Mouse (Mus musculus) yolk sac, embryonic 10.5 days (tissue): ENCODE measurements at regions not wholly inside any gene's neighbourhood (a gene's known extent, or its start where the extent isn't known, plus 50 kb on each side); places are given as distances from the start of the nearest gene placed in this dataset.

ENCODE experiments used
- DNase-seq: peaks from one replicate; pipeline ENCODE4 v3.0.0-alpha.2; 2017; ENCODE audit warnings: low spot score

DNA sequence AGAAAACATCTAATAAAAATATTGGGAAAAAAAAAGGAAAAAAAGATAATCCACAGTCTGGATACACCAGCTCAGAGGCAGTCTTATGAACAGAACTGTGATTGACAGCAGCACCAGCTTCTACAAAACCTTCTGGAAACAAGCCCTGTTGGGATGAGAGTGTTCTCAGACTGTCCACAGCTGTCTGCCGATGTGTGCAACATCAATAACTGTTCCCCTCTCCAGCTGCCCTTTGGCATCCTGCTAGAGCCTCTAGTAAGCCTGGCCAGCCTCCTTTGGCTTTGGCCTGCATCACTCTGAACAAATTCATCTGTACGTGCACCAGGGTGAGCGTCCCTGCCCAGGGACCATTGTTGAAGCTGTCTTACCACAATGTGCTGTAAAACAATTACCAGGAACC lies 137.0 kb upstream of the Irs2 start:
- no peak for DNase-seq

DNA sequence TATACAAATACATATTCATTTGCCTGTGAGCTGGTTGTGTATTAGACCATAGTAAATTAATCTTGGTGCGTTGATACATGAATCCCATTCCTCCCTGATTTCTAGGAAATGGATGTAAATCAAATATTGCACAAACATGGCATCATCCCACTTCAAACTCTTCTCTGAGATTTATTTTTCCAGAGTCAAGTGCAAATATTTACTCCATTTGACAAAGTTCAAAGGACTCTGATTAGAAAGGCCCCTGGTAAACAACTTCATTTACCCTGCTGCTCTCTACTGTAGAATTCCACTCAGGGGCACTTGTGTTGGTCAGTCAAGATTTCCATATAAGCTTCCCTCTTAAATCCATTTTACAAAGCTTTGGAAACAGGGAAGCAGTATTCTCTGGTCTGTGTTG lies 132.3 kb upstream of the Irs2 start:
- no peak for DNase-seq

DNA sequence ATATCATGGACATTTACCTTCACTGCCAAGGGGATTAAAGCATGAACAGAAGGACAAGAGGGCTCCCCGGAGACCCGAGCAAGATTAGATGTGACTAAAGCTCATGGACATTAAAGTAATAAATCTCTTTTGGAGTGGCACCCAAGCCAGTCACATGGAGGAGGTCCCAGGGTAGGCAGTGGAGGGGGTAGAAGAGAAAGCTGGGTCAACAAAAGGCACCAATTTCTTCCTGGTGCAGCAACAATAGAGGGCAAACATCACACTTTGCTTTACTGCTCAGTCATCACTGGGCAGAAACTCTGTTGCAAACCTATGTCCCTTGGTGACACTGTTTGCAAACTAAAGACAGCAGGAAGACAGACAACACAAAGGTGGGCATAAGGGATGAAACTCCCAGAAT lies 131.0 kb upstream of the Irs2 start:
- DNase-seq, result no peak

DNA sequence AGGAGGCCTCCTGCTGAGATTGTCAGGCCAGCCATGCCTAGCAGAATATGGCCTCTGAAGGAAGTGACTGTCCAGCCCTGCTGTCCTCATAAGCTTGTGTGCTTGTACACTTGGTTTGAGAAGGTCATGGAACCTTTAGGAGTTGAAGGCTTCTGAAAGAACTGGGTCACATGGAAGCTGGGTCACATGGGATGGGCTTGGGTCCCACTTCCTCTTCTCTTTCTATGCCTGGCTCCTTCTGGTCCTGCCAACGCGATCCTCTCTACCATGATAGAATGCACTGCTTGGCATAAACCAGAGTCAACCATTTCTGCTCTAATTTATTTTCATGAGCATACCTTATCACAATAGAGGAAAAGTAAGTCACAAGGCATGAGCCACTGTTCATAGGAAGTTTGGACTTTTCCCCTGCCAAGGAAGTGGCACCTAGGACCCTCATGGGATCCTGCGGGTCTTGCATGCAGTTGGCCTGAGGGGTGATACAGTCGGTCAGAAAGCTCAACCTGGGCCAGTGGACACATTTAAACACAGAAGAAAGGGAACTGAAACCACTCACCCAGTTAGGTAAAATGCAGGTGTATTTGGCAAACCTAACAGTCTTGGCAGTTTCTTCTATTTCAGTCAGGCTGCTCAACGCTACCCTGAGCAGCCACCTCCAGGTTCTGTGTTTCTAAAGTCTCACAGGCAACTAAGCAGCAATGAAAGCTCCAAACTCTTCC lies 130.2 kb upstream of the Irs2 start:
- DNase-seq, result no peak

DNA sequence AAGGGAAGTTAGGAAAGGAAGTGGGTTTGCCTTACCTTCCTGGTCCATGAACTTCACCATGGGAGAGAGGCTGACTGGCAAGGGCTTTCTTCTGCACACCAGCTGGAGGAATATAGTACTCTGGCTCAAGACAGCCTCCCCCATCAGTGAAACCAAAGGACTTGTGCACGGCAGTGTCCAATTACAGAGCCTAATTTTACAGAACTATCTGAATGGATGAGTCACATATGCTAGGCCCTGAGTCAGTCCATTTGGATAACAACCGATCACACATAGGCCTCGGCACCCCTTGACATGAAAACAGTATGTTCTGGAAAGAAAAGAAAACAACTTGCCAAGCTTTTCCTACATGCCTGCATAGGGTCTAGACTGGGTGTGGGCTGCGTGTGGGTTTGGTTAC lies 128.3 kb upstream of the Irs2 start:
- DNase-seq, result no peak

DNA sequence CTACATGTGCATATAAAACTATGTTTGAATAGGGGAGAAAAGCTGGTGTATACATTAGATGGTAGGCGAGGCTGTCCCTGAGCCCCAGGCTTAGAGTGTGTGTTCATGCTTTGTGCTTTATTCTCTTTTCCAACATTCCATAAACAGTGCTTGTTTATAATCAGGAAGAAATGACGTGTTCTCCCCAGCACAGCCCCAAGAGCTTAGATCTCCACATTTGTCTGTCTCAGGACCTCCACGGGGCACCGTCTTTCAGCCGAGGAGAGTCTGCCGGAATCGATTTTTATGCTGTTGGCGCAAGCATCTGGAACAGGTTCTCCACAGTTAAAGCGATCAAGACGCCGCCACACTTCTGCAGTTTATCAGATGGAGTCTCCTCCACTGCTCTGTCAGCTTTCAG lies 126.9 kb upstream of the Irs2 start:
- DNase-seq, result no peak

DNA sequence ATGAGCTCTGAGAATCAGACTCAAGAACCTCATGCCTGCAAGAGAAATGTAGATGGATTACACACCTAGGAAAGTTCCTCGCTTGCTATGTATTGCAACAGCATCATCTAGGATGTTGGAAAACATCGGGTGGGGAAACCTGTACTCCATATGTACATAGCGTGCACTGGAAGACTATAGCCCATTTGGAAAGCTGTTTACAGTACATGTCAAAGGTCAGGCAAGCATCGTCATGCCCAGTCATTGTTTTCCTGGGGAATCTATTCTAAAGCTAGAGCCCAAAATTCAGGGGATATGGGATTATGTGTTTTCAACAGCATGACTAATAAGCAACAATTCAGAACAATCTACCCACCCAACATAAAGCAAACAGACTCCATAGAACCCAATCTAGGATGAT lies 126.3 kb upstream of the Irs2 start:
- DNase-seq, result no peak

DNA sequence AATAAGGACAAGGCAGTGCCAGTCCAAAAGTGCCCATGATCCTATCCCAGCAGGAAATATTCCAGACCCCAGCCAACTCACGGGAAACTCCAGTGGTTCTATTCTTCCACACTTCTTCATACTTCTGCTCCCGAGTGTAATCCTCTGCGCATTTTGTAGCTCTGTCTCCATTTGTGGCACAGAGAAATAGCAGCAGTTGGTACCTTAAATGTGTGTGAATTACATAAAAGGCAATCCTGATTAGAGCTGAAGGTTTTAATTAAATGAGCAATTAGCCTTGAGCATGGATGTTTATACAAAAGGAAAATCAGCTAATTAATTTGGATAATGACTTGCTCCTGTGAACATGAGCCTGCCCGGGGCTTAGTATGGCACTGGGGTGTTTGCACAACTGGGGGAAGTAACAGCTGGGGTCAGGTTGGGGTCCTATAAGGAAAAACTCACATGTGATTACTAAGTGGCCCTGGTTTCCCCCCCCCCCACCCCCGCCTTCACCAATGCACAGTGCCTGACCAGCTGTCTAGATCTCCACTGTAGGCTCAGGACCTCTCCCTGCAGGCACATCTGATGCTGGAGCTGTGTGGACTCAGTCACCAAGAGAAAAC lies 110.9 kb upstream of the Irs2 start:
- no peak for DNase-seq

DNA sequence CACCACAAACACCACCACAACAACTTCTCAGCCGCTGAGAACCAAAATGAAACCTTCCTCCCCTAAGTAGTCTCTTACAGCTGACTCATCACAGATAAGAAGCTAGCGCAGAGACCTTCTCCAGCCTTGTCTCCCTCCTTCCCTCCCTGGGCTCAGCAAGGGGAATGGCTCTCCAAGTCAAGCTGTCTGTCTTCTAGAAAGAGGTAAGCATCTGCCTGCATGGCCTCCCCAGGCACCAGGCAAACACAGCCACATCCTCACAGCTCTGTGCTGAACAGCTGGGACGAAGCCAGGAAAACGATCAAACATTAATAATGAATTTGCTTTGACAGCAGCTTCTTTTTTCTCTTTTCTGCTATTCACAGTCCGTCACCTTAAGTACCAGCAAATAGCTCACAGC lies 108.3 kb upstream of the Irs2 start:
- no peak for DNase-seq

DNA sequence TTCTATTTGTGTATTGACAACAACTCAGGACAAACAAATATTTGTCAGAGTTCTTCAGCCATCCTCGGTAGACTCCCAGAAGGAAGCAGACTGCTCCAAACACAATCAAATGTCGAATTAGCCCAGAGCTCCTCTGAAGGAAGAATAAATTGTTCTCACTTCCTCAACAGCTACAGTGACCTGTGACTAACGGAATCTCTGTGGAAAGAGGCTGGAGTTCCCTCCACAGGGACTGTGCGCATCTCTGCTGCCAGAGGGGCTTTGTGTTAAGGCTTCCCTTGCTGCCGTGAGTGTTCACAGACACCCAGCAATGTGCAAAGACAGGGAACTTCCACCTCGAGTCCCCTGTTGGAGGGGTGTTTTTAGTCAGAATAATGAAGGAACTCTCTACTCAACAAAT lies 107.0 kb upstream of the Irs2 start:
- no peak for DNase-seq

DNA sequence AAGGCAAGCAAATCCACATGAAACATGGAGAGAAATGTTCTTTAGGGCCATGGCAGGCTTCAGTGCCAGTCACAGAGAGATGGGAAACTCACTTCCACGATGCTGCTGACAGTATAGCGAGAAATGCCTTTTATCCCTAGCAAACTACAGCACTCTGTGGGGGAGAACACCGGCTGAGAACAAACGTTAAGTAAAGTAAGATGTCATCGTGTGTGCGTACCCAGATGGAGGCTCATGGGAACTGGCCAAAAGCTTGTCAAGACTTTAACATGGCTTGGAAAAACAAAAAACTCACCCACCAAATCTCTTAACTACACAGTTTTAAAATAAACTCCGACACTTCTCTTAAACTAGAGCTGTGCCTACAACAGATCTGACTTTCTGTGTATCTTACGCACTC lies 106.3 kb upstream of the Irs2 start:
- DNase-seq, result no peak

DNA sequence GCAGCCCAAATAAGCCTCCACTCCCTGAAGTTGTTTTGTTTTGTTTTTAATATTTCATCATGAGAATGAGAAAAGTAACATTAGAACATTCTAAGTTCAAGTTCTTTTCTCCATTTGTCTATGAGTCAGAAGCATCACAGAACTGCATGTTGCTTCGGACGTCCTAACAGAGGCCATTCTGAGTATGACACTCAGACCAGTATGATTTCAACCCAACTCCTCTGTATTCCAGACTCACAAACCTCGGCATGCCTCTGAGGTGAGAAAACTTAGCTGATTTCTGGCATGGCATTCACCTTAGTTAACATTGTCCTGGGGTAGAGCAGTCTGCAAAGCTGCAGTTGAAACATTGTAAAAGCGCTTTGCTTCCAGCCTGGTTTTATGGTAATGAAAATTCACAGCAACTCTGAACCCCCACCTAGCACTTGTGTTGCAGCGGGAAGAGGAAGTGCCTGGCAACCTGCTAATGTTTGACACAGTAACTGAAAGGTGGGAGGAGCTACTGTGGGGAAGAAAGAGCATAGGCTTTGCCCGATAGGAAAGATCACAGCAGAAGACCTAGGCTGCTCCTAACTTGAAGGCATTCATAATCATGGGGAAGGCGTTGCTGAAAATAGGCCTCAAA lies 104.8 kb upstream of the Irs2 start:
- peak; percentile 37 for DNase-seq

DNA sequence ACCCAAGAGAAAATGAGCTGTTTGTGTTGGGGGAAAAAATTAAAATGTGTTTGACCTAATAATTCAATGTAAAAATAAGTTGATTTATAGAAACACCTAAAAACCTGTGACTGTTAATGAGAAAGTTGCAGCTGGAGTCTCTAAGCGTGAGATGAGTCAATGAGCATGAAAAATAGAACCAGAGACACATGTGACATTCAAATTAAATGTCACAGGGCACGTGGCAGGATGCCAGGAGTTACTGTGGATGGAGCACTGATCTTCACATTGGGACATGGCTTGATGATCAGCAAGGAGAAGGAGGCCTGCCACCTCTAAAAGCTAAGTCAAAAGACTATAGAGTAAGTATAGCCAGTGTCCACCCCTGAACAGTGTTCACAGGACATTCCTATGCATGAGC lies 103.7 kb upstream of the Irs2 start:
- no peak for DNase-seq

DNA sequence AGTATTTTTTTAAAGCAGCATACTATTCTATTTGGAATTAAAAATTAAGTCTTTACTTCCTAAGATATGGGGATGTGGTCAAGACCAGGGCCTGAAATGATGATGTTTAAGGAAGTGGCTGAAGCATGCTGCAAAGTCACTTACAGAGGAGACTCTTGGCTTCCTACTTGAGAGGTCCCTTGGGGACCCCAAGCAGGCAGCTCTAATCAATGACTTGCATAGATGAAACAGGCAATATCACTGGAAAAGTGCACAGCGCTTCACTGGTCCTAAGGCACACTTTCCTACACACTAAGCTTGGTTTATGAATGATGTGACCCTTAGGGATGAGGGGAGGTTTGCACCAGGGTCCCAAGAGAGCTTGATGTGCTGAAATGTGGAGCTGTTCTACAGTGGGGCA lies 99.2 kb upstream of the Irs2 start:
- no peak for DNase-seq

DNA sequence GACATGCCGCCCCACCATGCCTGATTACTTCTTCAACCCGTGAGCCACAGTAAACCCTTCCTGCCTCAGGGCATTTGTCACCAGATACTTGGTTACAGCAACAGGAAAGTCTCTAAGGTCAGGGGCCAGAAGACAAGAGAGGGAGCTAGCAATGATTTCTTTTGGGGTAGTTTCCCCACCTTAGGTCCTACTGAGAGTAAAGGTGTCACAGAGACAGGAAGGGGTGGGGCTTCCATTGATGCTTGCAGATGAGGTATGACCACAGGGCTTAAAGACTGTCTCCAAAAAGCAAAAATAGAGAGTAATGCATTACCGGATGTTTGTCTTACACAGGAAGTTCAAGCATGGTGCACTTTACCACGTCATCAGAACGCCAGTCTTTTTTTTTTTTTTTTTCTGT lies 98.8 kb upstream of the Irs2 start:
- DNase-seq, result no peak

DNA sequence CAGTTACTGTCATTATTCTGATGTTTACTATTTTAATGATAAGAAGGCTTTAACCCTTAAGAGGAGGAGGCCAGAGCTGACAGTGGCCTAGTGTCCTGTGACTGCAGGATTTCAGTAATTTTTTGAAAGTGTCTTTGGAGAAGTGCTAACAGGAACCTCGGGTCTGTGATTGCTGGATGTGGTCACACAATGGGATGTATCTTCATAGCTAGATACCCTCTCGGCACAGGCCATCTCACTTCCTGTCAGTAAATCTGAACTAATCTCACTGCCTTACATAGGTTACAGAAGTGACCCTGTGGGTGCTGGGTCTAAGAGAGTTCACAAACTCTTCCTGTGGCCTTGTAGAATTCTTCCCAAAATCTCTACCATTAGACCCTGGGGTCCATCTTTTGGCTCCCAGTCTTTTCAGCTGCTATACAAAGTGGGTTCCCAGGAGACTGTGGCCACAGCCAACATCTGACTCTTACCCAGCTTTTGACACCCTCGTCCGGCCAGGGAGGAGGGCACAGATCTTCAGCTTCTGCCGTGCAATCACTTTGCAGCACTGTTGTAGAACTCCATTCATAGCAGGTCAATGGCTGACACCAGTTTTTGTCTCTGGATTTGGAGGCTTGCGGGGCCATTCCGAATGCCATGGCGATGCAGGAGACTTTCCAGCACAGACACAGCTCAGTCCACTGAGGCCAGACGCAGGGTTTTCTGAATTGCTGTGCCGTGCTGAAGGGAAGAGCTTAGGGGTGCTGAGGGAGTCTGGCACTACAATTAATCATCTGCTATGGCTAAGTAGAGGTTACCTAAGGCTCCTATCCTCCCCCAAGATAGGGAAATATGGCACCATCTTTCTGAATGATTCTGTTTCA lies 95.7 kb upstream of the Irs2 start:
- no peak for DNase-seq

DNA sequence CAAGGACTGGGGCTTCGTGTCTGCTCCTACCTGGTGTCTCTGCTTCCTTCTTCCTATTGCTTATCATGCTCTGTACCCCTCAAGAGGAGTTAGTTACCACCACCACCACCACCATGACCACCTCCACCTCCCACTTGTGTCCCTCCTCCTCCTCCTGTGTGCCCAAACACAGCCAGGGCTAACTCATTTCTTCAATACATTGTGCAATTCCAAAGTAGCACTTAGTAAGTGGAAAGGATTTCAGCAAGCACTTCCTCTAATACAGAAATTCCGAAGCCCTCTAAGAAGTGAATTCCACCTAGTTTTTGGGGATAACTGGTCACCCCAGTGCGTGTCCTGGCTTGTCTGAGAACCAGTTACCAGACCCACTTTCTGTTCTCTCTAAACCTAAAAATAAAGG lies 92.1 kb upstream of the Irs2 start:
- no peak for DNase-seq

DNA sequence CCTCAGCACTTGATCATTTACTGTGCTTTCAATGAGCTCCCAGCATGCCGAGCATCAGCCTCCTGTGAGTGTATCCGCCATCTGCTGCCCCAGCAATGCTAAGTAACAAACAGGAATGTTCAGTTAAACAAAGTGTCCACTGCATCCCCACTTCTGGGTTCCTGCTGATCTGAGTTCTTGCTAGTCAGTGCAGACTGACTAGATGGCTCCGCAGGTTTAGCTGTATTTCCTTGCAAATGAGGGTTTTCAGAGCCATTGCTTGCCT lies 91.3 kb upstream of the Irs2 start:
- no peak for DNase-seq

DNA sequence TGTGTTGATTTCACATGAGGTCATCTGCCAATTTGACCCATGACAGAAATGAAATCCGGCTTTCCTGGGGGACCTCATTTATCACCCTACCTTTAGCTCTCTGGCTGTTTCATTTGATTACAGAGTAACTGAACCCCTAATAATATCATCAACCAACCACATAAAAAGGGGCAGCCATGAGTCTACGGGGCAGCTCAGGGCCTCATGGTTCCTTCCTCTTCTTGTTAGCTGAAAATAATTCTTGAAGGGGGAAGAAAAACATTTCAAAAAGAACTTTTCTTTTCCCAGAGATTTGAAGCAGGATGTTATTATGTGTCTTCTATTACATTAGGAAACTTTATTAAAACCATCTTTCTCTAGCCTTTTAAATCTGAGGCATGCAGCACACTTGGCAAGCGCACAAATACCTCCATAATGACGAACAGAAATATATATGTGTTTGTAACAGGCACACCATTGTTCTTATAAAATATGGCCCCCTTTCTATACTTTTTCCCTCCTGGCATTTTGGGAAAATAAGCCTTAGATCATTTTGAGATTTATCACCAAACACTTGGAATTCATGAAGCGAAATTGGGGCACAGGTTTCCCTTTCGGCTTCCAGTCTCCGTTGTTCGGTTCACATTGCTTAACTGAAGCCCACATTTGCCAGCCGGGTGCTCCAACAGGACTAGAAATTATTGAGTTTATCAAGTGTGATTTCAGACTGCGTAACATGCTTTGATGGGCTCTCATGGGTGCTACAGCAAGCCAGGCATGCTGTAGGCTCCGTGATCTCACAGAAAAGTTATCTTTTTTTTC lies 90.7 kb upstream of the Irs2 start:
- no peak for DNase-seq

DNA sequence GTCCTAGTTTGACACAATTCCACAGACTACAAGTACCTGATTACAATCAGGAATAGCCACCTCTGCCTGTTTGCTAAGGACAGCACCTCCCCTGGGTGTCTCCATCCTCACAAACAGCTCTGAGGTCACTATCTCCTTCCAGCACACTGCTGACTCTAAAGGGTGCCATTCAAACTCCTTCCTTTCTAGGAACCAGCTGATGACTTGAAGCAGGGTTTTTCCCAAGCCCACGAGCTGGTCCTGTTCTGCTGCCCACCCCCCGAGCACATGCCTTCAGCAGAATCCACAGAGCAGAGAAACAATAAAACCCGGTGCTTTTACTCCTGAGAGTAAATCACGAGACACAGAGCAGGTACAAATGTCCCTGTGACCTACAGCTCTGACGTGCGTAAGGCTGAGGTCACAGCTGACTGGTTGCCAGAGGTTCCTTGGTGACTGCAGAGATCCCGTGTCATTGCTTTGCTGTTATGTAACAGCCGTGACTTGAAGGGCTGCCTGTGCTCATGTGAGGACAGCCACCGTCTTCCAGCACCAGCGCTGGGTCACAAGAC lies 90.0 kb upstream of the Irs2 start:
- DNase-seq, result peak; percentile 48

DNA sequence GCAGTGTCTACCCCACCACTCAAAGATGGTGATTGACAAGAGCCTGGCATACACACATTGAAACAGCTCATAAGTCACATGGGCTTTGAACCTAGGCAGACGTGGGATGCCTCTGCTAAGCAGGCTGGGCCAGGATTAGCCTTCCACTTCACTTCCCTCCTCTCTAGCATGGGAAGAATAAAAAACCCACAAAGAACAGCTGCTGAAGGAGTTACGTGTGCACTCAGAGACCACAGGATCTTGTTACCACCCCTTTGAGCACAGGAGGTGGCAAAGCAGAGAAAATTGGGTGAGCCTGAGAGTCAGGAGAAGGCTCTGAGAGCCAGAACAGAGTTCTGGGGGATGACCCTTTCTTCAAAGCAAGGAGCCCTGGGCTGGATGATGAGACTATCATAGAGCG lies 89.6 kb upstream of the Irs2 start:
- no peak for DNase-seq

DNA sequence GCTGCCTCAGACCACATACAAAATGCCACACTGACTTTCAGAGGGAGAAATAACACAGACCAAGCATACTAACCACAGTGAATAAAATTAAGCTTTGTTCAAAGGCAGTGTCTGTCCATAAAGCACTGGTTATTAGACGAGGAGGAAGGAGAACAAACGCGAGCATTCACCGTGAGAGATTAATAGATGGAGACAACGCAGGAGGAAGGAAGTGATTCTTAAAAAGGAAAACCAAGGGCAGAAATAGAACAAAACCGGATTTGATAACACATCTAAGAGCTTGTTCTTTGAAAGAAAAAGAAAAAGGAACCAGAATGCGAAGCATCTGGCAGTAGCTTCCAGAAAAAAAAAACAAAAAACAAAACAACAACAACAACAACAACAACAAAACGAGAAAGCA lies 86.3 kb upstream of the Irs2 start:
- DNase-seq, result no peak
